Mouse (Mus musculus): ENCODE results near the gene 1500009C09Rik.

GRCm38 (mm10) chr15:82247131-82247776 lies 4.9 kb upstream of the 1500009C09Rik start:
- TF ChIP-seq CTCF (IDR thresholded peaks at IDR 0.05; ENCODE audit: low read depth, low read length): no peak
- no peak for TF ChIP-seq TAL1 (conservative IDR thresholded peaks at IDR 0.05; ENCODE audit: low read depth, low read length)
- TF ChIP-seq GATA1 (IDR thresholded peaks at IDR 0.05; ENCODE audit: borderline replicate concordance, low read length): no peak
- no peak for TF ChIP-seq POLR2AphosphoS5 (IDR thresholded peaks at IDR 0.05; ENCODE audit: insufficient replicate concordance, low read depth, low read length)
- no peak for TF ChIP-seq GATA2 (IDR thresholded peaks at IDR 0.05; ENCODE audit: borderline replicate concordance, low read depth, low read length)
